Mouse (Mus musculus) forelimb bud, embryonic 11.5 days (tissue): ENCODE data around the gene Foxred1.

ENCODE experiments used
- DNase-seq: peaks from one replicate; pipeline ENCODE4 v3.0.0-alpha.2; 2012; ENCODE audit warnings: low read depth, low spot score

Gene Foxred1

DNA sequence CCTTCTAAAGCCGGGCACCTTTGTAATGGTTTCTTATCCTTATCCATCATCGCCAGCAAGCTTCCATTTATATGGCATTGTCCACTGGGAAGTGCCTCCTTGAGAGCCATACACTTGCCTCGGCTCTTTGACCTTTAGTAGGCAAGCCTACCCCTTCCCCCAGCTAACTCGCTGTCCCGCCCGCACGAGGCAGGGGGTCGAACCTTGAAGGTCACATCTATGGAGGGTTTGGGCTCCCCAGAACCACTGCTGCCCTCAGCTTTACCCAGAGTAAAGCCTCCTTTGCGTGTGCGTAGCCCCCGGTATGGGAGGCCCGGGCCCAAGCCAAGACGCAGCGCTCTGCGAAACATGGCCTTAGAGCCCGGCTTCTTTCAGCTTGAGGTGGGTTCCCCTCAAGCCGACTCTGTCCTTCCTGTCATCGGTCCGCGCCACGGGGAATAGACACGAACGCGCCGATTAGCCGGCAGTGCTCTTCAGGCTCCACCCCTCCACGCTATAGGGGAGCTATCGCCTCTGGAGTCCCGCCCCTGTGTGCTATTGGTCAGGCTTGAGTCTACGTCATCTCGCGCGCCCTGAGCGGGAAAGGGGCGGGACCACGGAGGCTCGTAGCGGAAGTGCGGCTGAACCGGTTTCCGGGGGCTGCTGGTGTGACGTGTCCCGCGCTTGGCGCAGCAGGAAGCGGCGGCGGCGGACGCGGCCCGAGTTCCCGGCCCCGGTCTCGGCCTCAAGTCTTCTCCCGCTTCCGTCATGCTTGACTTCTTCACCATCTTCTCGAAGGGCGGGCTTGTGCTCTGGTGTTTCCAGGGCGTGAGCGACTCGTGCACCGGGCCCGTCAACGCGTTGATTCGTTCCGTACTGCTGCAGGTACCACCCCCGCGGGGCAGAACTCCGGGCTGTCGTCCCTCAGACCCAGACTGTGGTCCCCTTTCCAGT, at the start of gene Foxred1:
TSS of gene Foxred1 (minus strand) at position 514 of the 933 bp plus-strand sequence.
- peak; percentile 98 for DNase-seq

DNA sequence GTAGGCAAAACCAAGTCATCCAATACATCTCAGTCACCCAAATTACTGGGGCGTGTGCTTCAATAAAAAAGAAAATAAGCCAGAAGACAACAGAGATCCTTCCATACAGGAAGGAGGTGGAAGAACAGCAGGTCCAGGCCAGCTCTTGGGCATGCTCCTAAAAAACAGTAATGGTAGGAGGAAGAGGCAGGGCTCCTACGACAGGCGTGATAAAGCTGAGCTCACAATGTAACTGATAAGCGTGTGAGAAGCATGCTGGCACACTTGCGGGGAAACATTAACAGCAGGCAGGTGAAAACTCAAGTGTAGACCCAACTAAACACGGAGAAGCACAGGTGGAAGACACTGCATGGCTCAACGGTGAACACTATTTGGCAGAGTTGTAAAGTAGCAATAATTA, 46.5 kb upstream of the Foxred1 start:
- DNase-seq: no peak

GRCm38 (mm10) chr9:35249476-35249875, 38.6 kb upstream of the Foxred1 start:
- no peak for DNase-seq

GRCm38 (mm10) chr9:35247405-35247804, 36.5 kb upstream of the Foxred1 start:
- no peak for DNase-seq

DNA sequence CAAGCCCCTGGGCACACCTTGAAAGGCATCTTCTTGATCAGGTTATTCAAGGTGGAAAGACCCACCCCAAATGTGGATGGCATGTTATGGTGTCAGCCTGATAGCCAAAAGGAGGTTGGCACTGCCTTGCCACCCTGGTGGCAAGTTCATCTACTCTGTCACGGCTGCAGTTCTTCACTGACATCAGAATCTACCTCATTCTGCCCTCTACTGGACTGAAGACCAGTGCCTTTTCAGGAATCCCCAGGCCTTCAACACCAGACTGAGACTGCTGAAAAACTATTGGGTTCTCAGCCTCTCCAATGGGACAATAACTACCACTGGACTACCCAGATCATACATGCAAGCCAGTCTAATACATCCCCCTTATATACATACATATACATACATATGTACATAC, 28.9 kb upstream of the Foxred1 start:
- DNase-seq: no peak

DNA sequence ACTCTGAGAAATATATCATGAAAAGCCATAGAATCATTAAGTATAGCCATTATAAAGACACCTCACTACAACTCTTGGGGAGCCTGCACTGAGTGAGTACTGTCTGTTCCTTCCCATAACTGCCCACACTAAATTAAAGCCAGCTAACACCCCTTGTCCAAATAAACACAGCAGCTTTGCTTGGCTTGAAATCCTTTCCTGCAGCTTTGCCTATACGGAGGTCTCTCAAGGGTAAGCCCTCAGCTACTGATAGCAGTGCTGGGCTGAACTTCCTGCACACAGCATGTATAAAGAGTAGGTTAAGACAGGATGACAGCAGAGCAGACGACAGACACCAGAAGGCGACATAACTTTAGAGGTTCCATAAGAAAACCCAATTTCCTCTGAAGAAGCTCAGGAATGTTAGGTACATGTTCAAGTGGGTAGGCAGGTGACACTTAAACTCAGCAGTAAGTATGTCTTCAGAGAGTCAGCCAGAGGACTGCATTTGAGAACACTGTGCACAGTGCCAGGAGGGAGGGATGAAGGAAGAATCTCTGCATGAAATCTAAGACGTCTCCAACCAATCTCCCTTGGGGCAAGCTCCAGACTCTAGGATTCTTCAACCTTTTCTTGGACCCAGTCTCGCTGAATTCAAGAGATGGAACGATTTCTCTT, 28.2 kb upstream of the Foxred1 start:
- no peak for DNase-seq

DNA sequence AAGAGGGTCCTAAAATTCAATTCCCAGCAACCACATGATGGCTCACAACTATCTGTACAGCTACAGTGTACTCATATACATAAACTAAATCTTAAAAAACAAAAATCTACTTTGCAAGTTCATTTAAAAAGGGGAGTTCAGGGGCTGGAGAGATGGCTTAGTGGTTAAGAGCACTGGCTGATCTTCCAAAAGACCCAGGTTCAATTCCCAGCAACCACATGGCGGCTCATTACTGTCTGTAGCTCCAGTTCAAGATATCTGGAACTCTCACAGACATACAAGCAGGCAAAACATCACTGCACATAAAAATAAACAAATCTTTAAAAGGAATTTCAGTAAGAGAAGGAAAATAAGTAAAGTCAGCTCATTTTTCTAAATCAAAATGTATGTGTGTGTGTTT, 27.5 kb upstream of the Foxred1 start:
- no peak for DNase-seq

DNA sequence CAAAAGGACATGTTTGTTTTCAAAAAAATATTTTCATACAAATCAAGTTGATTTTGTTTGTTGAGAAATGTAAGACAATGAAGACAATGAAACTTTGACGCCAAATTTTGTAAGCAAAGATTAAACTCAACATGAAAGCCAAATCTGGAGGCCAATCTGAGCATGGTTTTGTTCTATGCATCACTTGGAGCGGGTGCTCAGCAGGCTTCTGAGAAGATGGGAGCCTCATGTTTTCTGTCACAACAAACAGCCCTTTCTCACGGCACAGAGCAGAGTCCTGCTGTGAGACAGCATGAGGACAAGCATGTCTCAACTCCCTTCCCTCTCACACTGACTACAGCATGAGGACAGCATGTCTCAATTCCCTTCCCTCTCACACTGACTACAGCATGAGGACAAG, 25.1 kb upstream of the Foxred1 start:
- DNase-seq: no peak

DNA sequence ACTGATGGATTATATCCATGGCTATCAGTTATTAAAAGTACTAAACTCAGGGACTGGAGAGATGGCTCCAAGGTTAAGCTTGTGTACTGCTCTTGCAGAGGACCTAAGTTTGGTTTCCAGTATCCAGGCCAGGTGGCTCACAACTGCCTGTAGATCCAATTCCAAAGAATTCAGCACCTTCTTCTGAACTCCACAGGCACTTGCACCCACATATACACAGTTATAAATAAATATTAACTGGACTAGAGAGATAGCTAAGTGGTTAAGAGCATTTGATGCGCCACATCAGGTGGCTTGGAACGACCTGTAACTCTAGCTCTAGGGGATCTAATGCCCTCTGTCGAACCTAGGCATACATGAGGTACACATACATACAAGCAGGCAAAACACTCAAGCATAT, 17.8 kb upstream of the Foxred1 start:
- DNase-seq: no peak

GRCm38 (mm10) chr9:35223466-35223865, 12.6 kb upstream of the Foxred1 start:
- DNase-seq: no peak

DNA sequence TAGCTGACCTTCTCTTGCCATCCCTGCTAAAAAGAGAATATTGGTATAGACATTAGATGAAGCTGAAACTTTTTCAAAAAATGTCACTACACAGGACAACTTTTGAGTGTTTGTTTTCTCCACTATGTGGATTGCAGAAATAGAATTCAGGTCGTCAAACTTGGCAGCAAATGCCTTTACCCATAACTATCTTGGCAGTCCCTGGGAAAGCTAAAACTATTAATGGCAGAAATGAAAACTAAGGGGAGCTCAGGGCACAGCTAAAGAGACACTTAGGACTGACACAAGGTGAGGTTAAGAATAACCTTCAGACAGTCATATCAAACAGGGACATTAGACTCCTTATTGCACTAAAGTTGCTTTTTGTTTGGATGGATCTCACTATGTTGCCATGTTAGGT, 7.1 kb upstream of the Foxred1 start:
- no peak for DNase-seq

- no peak for DNase-seq
Observed at GRCm38 (mm10) chr9:35211573-35212511, 987 bp upstream of the Foxred1 start.

DNA sequence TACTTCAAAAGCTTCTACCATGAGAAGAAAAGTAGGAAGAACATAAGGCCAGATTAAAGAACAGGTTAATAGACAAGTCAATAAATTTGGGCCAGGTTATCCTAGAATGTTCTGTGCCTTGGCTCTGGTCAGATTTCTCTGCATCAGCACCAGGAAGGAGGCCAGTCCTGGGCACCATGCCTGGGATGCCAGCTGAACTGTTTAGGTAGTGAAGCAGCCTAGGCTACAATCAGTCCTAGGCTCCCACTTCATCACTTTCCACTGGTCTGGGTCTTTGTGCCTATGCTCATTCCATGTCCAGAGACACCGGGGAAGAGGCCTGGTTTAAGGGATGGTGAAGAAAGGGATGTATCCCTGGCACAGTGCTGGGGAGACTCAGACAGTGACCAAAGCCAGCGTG, 6.4 kb downstream of the Foxred1 start:
- no peak for DNase-seq

- DNase-seq: no peak
Observed at GRCm38 (mm10) chr9:35203536-35203935, 7.3 kb downstream of the Foxred1 start.

- DNase-seq: no peak
Observed at GRCm38 (mm10) chr9:35200529-35201060, 10.3 kb downstream of the Foxred1 start.

DNA sequence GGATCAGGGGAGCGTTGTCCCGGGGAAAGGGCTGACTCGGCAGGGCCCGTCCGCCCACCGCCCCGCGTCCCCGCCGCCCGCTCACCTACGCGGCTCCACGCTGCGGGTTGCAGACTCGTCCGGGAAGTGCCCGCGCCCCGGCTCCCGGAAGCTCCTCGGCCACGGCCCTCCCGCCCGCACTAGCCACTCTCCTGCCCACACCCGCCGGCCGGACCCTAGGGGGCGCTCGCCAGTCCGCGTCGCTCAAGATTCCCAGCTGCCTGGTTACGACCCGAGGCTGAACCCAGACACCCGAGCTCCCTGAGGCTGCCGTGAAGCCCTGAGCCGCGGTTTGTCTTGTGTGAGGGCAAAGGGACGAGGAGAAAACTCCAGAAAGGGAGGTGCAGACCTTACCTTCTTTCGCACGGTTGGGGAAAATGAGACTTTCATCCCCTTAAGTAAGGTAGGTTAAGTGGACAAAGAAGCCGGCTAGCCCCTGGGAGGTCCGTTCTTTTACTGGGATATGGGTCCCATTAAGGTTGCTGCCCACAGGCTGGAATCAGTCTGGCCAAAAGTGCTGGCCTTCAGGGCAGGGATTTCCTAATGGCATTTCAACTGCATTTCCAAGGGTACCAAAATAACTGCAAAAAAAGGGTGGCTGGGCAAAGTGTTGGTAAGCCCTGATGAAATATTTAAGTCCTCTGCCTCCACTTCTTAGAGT, 10.9 kb downstream of the Foxred1 start, which contains the start of the genes Srpr and Tirap:
TSS of gene Srpr (plus strand) at position 404 of the 700 bp plus-strand sequence.
TSS of gene Tirap (minus strand) at position 520 of the 700 bp plus-strand sequence.
- DNase-seq: peak; percentile 86

DNA sequence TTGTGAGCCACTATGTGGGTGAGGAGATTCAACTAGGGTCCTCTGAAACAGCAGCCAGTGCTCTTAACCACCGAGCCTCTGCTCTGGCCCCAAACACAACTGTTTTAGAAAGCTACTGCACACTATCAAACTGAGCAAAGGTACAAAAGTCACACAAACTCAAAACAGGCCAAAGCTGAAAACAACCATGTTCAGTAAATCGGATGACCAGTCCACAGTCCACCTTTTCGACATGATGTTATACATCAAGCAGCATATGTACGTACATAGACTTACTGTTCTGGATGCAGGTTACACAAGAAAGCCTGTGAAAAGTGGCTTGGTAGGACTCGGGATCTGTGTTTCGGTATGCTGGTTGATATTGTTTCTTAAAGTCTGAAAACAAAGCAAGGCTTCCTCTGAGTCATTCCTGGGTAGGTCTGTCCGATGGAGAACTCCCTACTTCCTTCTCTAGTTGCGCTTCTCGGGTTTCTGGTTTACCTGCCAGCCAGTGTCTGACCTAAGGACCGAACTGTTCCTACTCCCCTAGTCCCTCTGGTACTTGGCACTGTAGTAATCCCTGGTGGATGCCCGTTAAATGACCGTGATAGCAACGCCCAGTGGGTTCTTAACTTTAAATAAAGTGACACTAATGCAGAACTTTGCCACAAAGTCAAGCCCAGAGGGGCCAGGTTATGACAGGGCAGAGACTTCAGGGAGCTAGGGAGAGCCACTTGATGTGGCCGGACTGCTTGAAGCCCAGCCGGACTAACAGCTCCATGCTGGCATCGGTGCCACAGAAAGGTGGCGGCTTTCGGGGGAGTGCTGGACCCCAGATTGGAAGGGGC, 11.7 kb downstream of the Foxred1 start:
- DNase-seq: no peak

- no peak for DNase-seq
Observed at GRCm38 (mm10) chr9:35198351-35198750, 12.5 kb downstream of the Foxred1 start.

DNA sequence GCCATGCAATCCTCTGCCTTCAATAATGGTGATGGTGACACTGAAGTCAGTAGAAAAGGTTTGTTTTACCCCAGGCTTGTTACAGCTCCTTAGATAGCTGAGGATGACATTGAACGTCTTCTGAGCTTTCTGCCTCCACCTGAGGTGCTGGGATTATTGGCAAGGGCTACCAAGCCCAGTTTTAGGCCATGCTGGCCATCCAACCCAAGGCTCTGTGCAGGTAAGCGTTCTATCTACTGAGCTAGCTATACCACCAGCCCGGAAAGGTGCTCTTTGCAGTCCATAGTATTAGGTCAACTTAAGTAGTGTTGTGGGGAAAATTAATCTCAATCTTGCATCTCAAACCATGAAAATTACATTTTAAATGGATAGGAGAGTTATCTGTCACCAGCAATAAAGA, 13.2 kb downstream of the Foxred1 start:
- no peak for DNase-seq

GRCm38 (mm10) chr9:35194048-35194447, 16.8 kb downstream of the Foxred1 start:
- DNase-seq: no peak
